Mouse (Mus musculus): ENCODE results near the gene Arhgef6. TPM values are rescaled to one million over a fixed set of nuclear protein-coding genes. Genes with fewer than 3 reads are reported as not detected.
A peak's percentile ranks its signal among the peaks of the same experiment; 100 is the strongest.

Arhgef6 gene
- polyA plus RNA-seq, 1 experiment from 2014 or later, result 45.9 TPM

DNA sequence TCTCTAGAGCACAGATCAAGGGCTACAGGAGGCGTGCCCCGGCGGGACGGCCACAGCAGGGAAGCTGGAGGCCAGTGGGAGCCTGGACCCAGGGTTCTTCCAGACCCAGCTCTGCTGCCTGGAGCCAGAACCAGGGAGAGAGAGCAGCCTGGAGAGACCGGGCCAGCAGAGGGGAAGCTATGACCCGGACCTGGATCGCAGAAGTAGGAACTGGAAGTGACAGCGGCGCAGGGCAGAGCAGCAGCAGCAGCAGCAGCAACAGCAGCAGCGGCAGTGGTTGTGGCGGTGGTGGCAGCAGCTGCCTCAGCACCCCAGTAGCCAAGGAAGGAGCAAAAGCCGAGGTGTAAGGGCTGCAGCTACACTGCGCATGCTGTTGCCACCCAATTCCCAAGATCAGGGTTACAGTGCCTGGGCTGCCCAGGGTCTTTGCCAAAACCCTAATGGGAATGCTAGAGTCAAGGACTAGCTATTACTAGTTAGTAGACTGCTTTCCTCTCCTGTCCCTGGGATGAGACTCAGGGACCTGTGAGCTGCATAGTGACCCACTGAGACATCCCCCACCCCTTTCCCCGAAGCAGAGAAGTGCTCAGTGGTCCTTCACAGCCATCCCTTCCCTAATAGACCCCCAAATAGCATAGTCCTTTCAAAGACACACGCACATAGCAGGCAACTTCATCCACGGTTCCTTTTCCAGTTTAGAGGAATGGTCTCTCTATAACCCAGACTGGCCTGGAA lies 11.9 kb downstream of the Arhgef6 start:
- WGBS, result 22% methylated on average over 16 of the region's 16 CpGs
- H3K9ac ChIP-seq (ENCODE audit: low read length), result peak overlapping the region; percentile 71
- peak overlapping the region; percentile 53 to 55 for H3K4me3 ChIP-seq (ENCODE audit: control insufficient read depth in 1 of 2, insufficient read depth in 1 of 2, low read depth in 1 of 2, low read length in 2 of 2)
- peak overlapping the region; percentile 68 for H3K4me2 ChIP-seq (ENCODE audit: low read length)
- no peaks in the 10 kb centered on the region for H3K36me3 ChIP-seq (ENCODE audit: control insufficient read depth, insufficient read depth, low read length)
- H3K9me3 ChIP-seq (ENCODE audit: control insufficient read depth, low read length), result no peaks in the 10 kb centered on the region
- H3K27me3 ChIP-seq (ENCODE audit: control insufficient read depth, insufficient read depth, low read length), result no peaks in the 10 kb centered on the region
- peak; percentile 61 for ATAC-seq (ENCODE audit: insufficient number of reproducible peaks, insufficient read depth, low FRiP score, low read depth)
- 0 out of 4 replicates have a peak, but pooled peaks cover 0 to 3% of the 10 kb centered on the region in 2 experiments for H3K4me1 ChIP-seq (ENCODE audit: control insufficient read depth in 2 of 2, insufficient read depth in 2 of 2, low read length in 2 of 2)
- H3K27ac ChIP-seq (replicated peaks in 1 of 2; ENCODE audit: control insufficient read depth in 1 of 2, insufficient read depth in 1 of 2, low read depth in 2 of 2, low read length in 2 of 2), result peak overlapping the region; percentile 66 to 78

DNA sequence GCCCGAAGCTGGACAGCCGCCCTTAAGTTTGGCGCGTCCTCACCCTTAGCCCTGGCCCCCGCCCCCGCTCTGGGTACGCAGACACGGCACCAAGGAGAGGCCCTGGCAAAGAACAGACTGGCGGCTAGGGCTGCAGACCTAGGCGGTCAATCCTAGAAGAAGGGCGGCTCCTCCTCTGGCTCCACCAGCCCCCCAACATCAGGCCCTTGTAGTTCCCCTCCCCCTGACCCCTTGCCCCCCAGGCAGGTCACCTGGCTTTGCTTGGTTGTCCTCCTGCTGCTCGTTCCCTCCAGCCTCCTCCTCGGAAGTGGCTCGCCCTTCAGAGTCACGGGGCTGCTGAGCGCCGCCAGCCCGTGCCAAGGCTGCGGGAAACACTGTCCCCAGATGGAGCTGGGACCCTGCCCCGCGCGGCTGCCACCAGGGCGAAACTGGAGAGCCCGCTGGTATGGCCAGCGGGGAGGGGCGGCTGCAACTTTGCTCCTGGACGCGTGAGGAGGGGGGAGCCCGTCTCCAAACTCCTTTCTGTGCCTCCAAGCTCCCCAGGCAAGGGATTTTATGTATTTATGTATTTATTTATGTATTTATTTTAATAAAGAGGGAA lies 12.6 kb downstream of the Arhgef6 start:
- Histone ChIP-seq H3K9ac (ENCODE audit: low read length) (peak overlapping the region; percentile 71), H3K4me2 (ENCODE audit: low read length) (peak overlapping the region; percentile 68), H3K27ac (replicated peaks in 1 of 2; ENCODE audit: control insufficient read depth in 1 of 2, insufficient read depth in 1 of 2, low read depth in 2 of 2, low read length in 2 of 2) (peak overlapping the region; percentile 66 to 78), H3K4me1 (ENCODE audit: control insufficient read depth in 2 of 2, insufficient read depth in 2 of 2, low read length in 2 of 2) (0 out of 4 replicates have a peak, but pooled peaks cover 0 to 3% of the 10 kb centered on the region in 2 experiments), H3K4me3 (ENCODE audit: control insufficient read depth in 1 of 2, insufficient read depth in 1 of 2, low read depth in 1 of 2, low read length in 2 of 2) (peak overlapping the region; percentile 53 to 55), H3K9me3 (ENCODE audit: control insufficient read depth, low read length) (no peaks in the 10 kb centered on the region), H3K36me3 (ENCODE audit: control insufficient read depth, insufficient read depth, low read length) (no peaks in the 10 kb centered on the region), H3K27me3 (ENCODE audit: control insufficient read depth, insufficient read depth, low read length) (no peaks in the 10 kb centered on the region)
- WGBS, result 21% methylated on average over 29 of the region's 29 CpGs
- peak; percentile 69; the same call in 1 of the 2 replicates for ATAC-seq (ENCODE audit: insufficient number of reproducible peaks, insufficient read depth, low FRiP score, low read depth)

DNA sequence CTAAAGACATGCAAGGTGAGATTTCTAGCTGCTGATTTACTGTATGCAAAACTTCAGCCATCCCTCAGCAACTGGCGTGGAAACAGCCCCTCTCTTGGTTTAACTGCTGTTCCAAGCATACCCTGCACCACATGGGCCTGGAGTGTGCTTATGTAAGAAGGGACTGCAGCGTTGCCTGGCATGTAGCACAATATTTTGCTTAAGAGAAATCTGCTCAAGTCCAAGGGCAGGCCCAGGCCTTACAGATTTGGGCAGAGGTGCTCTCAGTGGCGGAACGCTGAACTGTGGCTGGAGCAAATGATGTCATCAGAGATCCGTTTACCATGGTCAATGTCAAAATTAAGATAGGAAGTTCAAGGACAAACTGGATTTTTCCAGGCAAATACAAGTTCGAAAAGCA lies 13.6 kb downstream of the Arhgef6 start:
- Histone ChIP-seq H3K36me3 (ENCODE audit: control insufficient read depth, insufficient read depth, low read length) (no peaks in the 10 kb centered on the region), H3K27ac (replicated peaks in 1 of 2; ENCODE audit: control insufficient read depth in 1 of 2, insufficient read depth in 1 of 2, low read depth in 2 of 2, low read length in 2 of 2) (peak overlapping the region; percentile 69 to 87), H3K4me3 (ENCODE audit: control insufficient read depth in 1 of 2, insufficient read depth in 1 of 2, low read depth in 1 of 2, low read length in 2 of 2) (peak overlapping the region; percentile 21 to 53; a peak in 3 of 4 replicates), H3K4me1 (ENCODE audit: control insufficient read depth in 2 of 2, insufficient read depth in 2 of 2, low read length in 2 of 2) (0 out of 4 replicates have a peak, but pooled peaks cover 0 to 3% of the 10 kb centered on the region in 2 experiments), H3K9ac (ENCODE audit: low read length) (peak overlapping the region; percentile 71; the same call in 1 of the 2 replicates), H3K27me3 (ENCODE audit: control insufficient read depth, insufficient read depth, low read length) (no peaks in the 10 kb centered on the region), H3K9me3 (ENCODE audit: control insufficient read depth, low read length) (no peaks in the 10 kb centered on the region), H3K4me2 (ENCODE audit: low read length) (peak overlapping the region; percentile 68)
- WGBS, result 34% methylated on average over 6 of the region's 6 CpGs
- peak; percentile 39; the same call in 1 of the 2 replicates for ATAC-seq (ENCODE audit: insufficient number of reproducible peaks, insufficient read depth, low FRiP score, low read depth)

GRCm38 (mm10) chrX:57312066-57312465 lies 26.5 kb downstream of the Arhgef6 start:
- H3K4me3 ChIP-seq (ENCODE audit: control insufficient read depth in 1 of 2, insufficient read depth in 1 of 2, low read depth in 1 of 2, low read length in 2 of 2), result no peak overlapping the region
- H3K4me1 ChIP-seq (ENCODE audit: control insufficient read depth in 2 of 2, insufficient read depth in 2 of 2, low read length in 2 of 2), result no peaks in the 10 kb centered on the region
- H3K9ac ChIP-seq (ENCODE audit: low read length), result no peak overlapping the region
- H3K27ac ChIP-seq (replicated peaks in 1 of 2; ENCODE audit: control insufficient read depth in 1 of 2, insufficient read depth in 1 of 2, low read depth in 2 of 2, low read length in 2 of 2), result no peak overlapping the region
- H3K9me3 ChIP-seq (ENCODE audit: control insufficient read depth, low read length), result no peaks in the 10 kb centered on the region
- WGBS, result 88% methylated on average over 5 of the region's 5 CpGs
- no peak overlapping the region for H3K4me2 ChIP-seq (ENCODE audit: low read length)
- no peak for ATAC-seq (ENCODE audit: insufficient number of reproducible peaks, insufficient read depth, low FRiP score, low read depth)
- H3K36me3 ChIP-seq (ENCODE audit: control insufficient read depth, insufficient read depth, low read length), result no peaks in the 10 kb centered on the region
- H3K27me3 ChIP-seq (ENCODE audit: control insufficient read depth, insufficient read depth, low read length), result no peaks in the 10 kb centered on the region

GRCm38 (mm10) chrX:57309993-57310392 lies 28.5 kb downstream of the Arhgef6 start:
- Histone ChIP-seq H3K4me2 (ENCODE audit: low read length) (no peak overlapping the region), H3K9me3 (ENCODE audit: control insufficient read depth, low read length) (no peaks in the 10 kb centered on the region), H3K9ac (ENCODE audit: low read length) (no peak overlapping the region), H3K36me3 (ENCODE audit: control insufficient read depth, insufficient read depth, low read length) (no peaks in the 10 kb centered on the region), H3K27ac (replicated peaks in 1 of 2; ENCODE audit: control insufficient read depth in 1 of 2, insufficient read depth in 1 of 2, low read depth in 2 of 2, low read length in 2 of 2) (no peak overlapping the region), H3K4me1 (ENCODE audit: control insufficient read depth in 2 of 2, insufficient read depth in 2 of 2, low read length in 2 of 2) (no peaks in the 10 kb centered on the region; a peak in 1 of 4 replicates), H3K27me3 (ENCODE audit: control insufficient read depth, insufficient read depth, low read length) (no peaks in the 10 kb centered on the region), H3K4me3 (ENCODE audit: control insufficient read depth in 1 of 2, insufficient read depth in 1 of 2, low read depth in 1 of 2, low read length in 2 of 2) (no peak overlapping the region)
- 65% methylated on average over 2 of the region's 2 CpGs for WGBS
- ATAC-seq (ENCODE audit: insufficient number of reproducible peaks, insufficient read depth, low FRiP score, low read depth), result no peak

- ATAC-seq (ENCODE audit: insufficient number of reproducible peaks, insufficient read depth, low FRiP score, low read depth), result no peak
- H3K36me3 ChIP-seq (ENCODE audit: control insufficient read depth, insufficient read depth, low read length), result no peaks in the 10 kb centered on the region
- 76% methylated on average over 6 of the region's 6 CpGs for WGBS
These were observed 31.8 kb downstream of the Arhgef6 start for GRCm38 (mm10) chrX:57306747-57307146.

GRCm38 (mm10) chrX:57304784-57305287 lies 33.7 kb downstream of the Arhgef6 start:
- Histone ChIP-seq H3K27ac (replicated peaks in 1 of 2; ENCODE audit: control insufficient read depth in 1 of 2, insufficient read depth in 1 of 2, low read depth in 2 of 2, low read length in 2 of 2) (no peak overlapping the region), H3K4me2 (ENCODE audit: low read length) (no peak overlapping the region), H3K9ac (ENCODE audit: low read length) (no peak overlapping the region), H3K4me1 (ENCODE audit: control insufficient read depth in 2 of 2, insufficient read depth in 2 of 2, low read length in 2 of 2) (no peaks in the 10 kb centered on the region; a peak in 1 of 4 replicates), H3K36me3 (ENCODE audit: control insufficient read depth, insufficient read depth, low read length) (no peaks in the 10 kb centered on the region), H3K4me3 (ENCODE audit: control insufficient read depth in 1 of 2, insufficient read depth in 1 of 2, low read depth in 1 of 2, low read length in 2 of 2) (no peak overlapping the region), H3K9me3 (ENCODE audit: control insufficient read depth, low read length) (no peaks in the 10 kb centered on the region), H3K27me3 (ENCODE audit: control insufficient read depth, insufficient read depth, low read length) (no peaks in the 10 kb centered on the region)
- WGBS, result 67% methylated on average over 3 of the region's 3 CpGs
- no peak for ATAC-seq (ENCODE audit: insufficient number of reproducible peaks, insufficient read depth, low FRiP score, low read depth)

More at GRCm38 (mm10) chrX:57306747-57307146, 31.8 kb downstream of the Arhgef6 start:
- H3K4me3 ChIP-seq (ENCODE audit: control insufficient read depth in 1 of 2, insufficient read depth in 1 of 2, low read depth in 1 of 2, low read length in 2 of 2), result no peak overlapping the region
- H3K27me3 ChIP-seq (ENCODE audit: control insufficient read depth, insufficient read depth, low read length), result no peaks in the 10 kb centered on the region
- H3K9me3 ChIP-seq (ENCODE audit: control insufficient read depth, low read length), result no peaks in the 10 kb centered on the region
- no peaks in the 10 kb centered on the region; a peak in 1 of 4 replicates for H3K4me1 ChIP-seq (ENCODE audit: control insufficient read depth in 2 of 2, insufficient read depth in 2 of 2, low read length in 2 of 2)
- H3K27ac ChIP-seq (replicated peaks in 1 of 2; ENCODE audit: control insufficient read depth in 1 of 2, insufficient read depth in 1 of 2, low read depth in 2 of 2, low read length in 2 of 2), result no peak overlapping the region
- H3K9ac ChIP-seq (ENCODE audit: low read length), result no peak overlapping the region
- H3K4me2 ChIP-seq (ENCODE audit: low read length), result no peak overlapping the region

All from heart, embryonic 14.5 days (tissue).